Mouse (Mus musculus): ENCODE data around the gene Grb10. TPM values are rescaled to one million over a fixed set of nuclear protein-coding genes. Genes with fewer than 3 reads are reported as not detected.

Gene Grb10
- 16.7 and 20.0 TPM in 2 replicates for total RNA-seq (2017)

GRCm38 (mm10) chr11:12038470-12038985 is at the start of gene Grb10:
Gene Grb10 (minus strand): TSS chr11:12038683.
- ATAC-seq (replicated peaks; ENCODE audit: low read depth, poor library complexity, severe bottlenecking): no peak

DNA sequence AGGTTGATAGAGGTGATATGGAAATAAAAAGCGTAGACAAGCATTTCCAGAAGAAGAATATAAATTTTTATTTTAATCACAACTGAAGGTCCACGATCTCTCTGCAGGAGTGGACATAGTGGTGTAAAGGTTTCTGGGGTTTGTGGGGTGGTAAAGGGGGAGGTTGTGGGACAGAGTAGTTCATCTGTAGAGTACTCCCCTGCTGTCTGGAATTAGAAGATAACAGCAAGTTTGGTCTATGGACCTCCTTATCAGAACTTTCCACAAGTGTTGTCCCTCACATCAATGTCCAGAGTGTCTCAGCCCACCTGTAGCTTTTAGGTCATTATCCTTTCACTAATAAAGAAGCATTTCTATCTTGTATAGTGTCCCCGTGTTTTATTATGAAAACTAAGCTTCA is 43.2 kb upstream of the Grb10 start:
- ATAC-seq (replicated peaks; ENCODE audit: low read depth, poor library complexity, severe bottlenecking): no peak

DNA sequence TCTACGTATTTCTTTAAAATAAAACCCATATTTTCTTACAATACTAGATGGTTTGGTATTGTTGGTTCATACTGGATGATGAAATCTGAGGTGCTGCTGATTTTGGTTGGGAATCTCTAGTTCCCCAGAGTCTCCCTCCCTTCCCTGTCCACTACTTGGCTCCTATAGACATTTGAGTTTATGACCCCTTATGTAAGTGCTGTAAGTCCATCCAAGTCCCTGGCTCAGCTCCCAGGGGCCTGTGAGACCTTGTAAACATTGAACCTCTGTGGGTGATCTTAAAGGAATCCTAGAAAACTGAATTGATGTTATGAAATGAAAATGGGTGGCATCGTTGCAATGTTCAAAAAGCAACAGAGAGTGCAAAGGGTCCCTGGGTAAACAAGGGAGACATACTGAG is 40.7 kb upstream of the Grb10 start:
- ATAC-seq (replicated peaks; ENCODE audit: low read depth, poor library complexity, severe bottlenecking): no peak

- no peak for ATAC-seq (replicated peaks; ENCODE audit: low read depth, poor library complexity, severe bottlenecking)
Measured at GRCm38 (mm10) chr11:12075449-12075848, 37.0 kb upstream of the Grb10 start.

GRCm38 (mm10) chr11:12073394-12074226 is 35.1 kb upstream of the Grb10 start:
- no peak for ATAC-seq (replicated peaks; ENCODE audit: low read depth, poor library complexity, severe bottlenecking)

- no peak for ATAC-seq (replicated peaks; ENCODE audit: low read depth, poor library complexity, severe bottlenecking)
Measured at GRCm38 (mm10) chr11:12072322-12072721, 33.8 kb upstream of the Grb10 start.

DNA sequence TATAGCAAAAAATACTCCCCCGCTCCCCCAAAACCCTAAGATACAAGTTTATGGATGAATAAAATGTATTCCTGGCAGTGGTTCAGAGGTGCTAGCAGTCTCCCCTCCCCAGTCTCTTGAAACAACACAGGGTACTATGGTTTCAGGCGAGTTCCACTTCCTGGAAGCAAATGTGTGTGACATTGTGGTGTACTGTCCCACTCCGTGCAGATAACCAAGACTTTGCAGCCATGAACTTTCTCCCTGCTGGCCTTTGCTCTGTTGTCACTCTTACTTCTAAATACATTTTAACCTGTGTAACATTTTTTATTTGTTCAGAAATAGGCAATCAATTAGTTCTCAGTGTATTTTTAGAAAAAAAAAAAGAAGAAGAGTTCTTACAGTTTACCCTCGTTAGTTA is 20.5 kb upstream of the Grb10 start:
- no peak for ATAC-seq (replicated peaks; ENCODE audit: low read depth, poor library complexity, severe bottlenecking)

GRCm38 (mm10) chr11:12048547-12049327 is 10.3 kb upstream of the Grb10 start:
- ATAC-seq (replicated peaks; ENCODE audit: low read depth, poor library complexity, severe bottlenecking): no peak

DNA sequence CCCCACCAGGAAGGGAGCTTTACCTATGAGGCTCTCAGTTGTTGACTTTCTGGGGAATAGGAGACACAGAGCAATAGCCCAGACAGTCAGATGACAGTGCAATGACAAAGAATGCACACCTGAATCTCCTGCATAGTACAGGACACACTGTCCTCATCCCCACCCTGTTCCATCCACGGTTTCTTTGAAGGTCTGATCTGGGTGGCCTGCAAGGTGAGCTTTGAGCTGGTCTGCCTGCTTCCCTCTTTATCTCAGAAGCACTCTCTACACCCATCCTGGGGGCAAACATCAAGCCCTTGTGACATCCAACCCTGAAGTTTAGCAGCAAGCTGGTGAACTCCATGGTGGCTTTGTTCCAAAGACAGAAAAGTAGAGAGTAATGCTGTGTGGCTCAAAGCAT is 9.7 kb upstream of the Grb10 start:
- no peak for ATAC-seq (replicated peaks; ENCODE audit: low read depth, poor library complexity, severe bottlenecking)

DNA sequence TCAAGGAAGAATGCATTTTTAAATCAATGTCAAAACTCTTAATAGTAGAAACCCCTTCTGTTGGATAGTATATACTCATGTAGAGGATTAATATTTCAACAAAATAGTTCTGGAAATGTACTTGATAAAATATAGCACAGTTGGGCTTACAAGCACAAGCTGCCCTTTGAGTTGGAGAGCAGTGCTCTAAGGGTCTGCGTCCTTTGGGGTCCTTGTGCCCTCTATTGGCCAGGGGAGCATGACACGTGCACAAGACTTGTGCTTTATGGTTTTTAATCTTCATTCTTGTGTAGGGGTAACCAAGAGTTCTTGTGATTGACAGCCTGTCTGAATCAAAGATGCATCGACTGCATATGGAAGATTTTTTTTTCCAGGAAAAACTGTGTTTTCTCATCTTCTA is 5.8 kb upstream of the Grb10 start:
- ATAC-seq (replicated peaks; ENCODE audit: low read depth, poor library complexity, severe bottlenecking): no peak

- ATAC-seq (replicated peaks; ENCODE audit: low read depth, poor library complexity, severe bottlenecking): no peak
Measured at GRCm38 (mm10) chr11:12041787-12042186, 3.3 kb upstream of the Grb10 start.

- ATAC-seq (replicated peaks; ENCODE audit: low read depth, poor library complexity, severe bottlenecking): no peak
Measured at GRCm38 (mm10) chr11:12041379-12041778, 2.9 kb upstream of the Grb10 start.

GRCm38 (mm10) chr11:12040391-12040790 is 1.9 kb upstream of the Grb10 start:
- no peak for ATAC-seq (replicated peaks; ENCODE audit: low read depth, poor library complexity, severe bottlenecking)

DNA sequence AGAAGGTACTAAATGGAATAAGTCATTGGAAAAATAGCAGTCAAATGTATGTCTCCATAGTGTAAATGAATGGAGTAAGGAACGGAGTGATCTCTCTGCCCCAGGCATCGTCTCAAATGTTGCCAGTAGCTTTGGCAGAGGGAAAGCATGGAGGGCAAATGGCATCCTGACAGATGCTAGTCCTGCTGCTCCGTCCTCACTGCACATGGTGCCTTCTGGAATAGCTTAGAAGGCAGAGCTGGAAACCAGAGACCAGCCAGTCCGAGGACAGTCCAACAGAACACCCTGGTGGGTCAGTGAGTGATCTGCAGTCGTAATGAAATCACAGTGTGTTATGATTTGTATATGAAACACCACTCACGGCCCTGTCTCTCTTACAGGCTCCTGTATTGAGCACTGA is 1.3 kb upstream of the Grb10 start:
- ATAC-seq (replicated peaks; ENCODE audit: low read depth, poor library complexity, severe bottlenecking): no peak

- no peak for ATAC-seq (replicated peaks; ENCODE audit: low read depth, poor library complexity, severe bottlenecking)
Measured at GRCm38 (mm10) chr11:12039098-12039497, 615 bp upstream of the Grb10 start.

DNA sequence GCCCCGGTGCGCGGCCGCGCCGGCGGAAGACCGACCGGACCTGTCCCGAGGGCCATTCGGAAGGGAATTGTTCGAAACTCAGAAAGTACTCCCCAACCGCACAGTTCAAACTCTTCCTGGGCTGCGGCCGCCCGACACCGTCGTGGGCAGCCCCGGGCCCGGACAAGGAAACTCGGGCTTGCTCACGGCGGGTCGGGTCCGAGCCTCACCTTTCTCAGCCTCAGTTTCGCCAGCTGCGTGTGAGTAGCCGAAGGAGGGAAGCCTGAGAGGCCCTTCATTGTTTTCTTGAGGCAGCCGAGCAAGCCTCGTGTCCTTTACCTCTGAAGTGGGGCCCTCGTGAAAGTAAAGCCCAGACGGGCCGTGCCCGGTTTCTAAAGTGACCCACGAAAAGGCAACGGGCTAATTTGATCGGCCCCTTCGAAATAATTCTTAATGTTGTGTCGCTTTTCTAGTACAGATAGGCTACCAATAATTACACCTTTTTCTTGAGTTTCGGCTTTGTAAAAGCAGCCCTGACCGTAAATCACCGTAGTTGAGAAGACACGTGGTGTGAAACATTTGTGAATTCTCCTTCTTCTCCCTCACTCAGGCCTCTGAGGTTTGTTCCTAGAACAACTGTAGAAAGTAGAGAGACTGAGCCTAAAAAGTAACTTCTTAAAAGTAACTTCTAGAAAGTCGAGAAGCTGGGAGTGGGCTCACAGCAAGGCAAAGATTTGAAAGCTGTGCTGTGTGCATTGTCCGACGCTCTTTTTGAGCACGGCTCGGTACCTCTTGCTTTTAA is 604 bp downstream of the Grb10 start:
- no peak for ATAC-seq (replicated peaks; ENCODE audit: low read depth, poor library complexity, severe bottlenecking)

GRCm38 (mm10) chr11:12037075-12037686 is 1.3 kb downstream of the Grb10 start:
- ATAC-seq (replicated peaks; ENCODE audit: low read depth, poor library complexity, severe bottlenecking): peak; percentile 22; the same call in 1 of the 2 replicates

GRCm38 (mm10) chr11:12035916-12036910 is 2.3 kb downstream of the Grb10 start:
- ATAC-seq (replicated peaks; ENCODE audit: low read depth, poor library complexity, severe bottlenecking): peak; percentile 67

- no peak for ATAC-seq (replicated peaks; ENCODE audit: low read depth, poor library complexity, severe bottlenecking)
Measured at GRCm38 (mm10) chr11:12035324-12035723, 3.2 kb downstream of the Grb10 start.

Data from common myeloid progenitor, adult 5-6 weeks (primary cell).